Mouse (Mus musculus): ENCODE results near the gene Nrtn.

- TF ChIP-seq POLR2A (IDR thresholded peaks at IDR 0.05; ENCODE audit: insufficient read length, low read depth) (no peak), TCF12 (IDR thresholded peaks at IDR 0.05; ENCODE audit: insufficient read depth, poor library complexity, severe bottlenecking) (no peak), POLR2AphosphoS2 (IDR thresholded peaks at IDR 0.05; ENCODE audit: insufficient read length, low read depth) (no peak), SRF (IDR thresholded peaks at IDR 0.05; ENCODE audit: control insufficient read depth, insufficient read length, low read depth) (no peak), USF1 (IDR thresholded peaks at IDR 0.05; ENCODE audit: low read depth) (no peak), MYOD1 (IDR thresholded peaks at IDR 0.05; ENCODE audit: control insufficient read depth in 1 of 3, insufficient read length in 2 of 3, low read depth in 2 of 3) (no peak), MYOG (IDR thresholded peaks at IDR 0.05; ENCODE audit: control insufficient read depth in 1 of 3, insufficient read depth in 1 of 3, insufficient read length in 2 of 3, low read depth in 2 of 3) (no peak), E2F4 (IDR thresholded peaks at IDR 0.05; ENCODE audit: insufficient read depth) (no peak)
These were observed 1.9 kb upstream of the Nrtn start for GRCm38 (mm10) chr17:56759261-56759660.
